Mouse (Mus musculus) urinary bladder, postnatal 36 days (tissue): ENCODE results near the gene Vmn1r50.
"Not testable (repeated sequence)": the region's sequence is repeated elsewhere in the genome, so short reads cannot be mapped to it uniquely, and the experiment has no call there.

Experiments
- DNase-seq, 2 experiments: peaks; one replicate each; pipeline ENCODE4 v3.0.0; 2022; ENCODE audit warnings: low spot score in 2 of 2, mixed read lengths in 1 of 2

Vmn1r50 gene

DNA sequence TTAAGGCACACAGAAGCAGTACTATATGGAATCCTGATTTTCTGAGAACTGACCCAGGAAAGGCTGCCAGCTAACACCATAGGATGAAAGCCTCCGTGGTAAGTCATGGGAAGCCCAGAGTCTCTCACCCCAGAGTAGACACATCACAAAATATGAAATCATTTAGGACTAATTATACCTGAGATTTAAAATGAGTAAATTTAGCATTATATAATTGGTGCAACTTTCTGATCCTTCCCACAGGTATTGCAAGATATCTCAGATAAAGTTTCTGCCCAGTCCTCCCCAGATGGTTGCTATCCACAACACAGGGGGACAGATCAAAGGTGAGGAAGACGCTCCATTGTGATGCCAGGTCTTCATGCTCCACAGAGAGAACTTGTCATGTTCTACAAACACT lies at the start of gene Vmn1r50:
Vmn1r50 (plus strand) TSS at position 301 of the 400 bp plus-strand sequence.
- no peak for DNase-seq

DNA sequence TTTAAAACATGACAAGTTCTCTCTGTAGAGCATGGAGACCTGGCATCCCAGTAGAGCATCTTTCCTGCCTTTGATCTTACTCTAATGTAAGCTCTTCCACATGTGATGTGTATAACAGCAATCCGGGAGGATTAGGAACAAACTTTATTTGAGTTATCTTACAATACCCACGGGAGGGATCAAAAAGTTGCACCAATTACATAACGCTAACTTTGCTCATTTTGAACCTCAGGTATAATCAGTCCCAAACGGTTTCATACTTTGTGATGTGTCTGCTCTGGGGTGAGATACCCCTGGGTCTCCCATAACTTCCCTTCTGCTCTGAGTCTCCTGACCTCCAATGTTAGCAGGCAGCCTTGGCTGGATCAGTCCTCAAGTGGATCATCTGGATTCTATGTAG lies 22.8 kb upstream of the Vmn1r50 start, which contains the start of gene Vmn1r49:
Vmn1r49 (minus strand) TSS at position 101 of the 400 bp plus-strand sequence.
- no peak for DNase-seq

DNA sequence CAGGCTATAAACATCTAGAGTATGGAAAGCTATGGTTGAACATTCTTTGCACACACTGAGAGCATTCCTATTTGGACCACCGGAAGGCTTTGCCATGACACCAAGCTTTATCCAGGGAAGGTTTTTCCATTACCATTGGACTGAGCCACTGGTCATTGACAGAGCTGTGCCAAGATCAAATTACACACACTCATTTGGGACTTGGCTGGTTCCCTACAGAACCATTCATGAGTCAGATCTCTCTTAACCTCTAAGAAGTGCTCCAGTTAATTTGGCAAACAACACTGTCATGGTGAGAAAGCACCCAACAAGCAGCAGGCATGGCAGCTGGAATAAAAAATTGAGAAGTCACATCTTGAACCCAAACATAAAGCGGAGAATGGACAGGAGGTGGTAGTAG lies 664 bp upstream of the Vmn1r50 start:
- DNase-seq, result no peak

GRCm38 (mm10) chr6:90122296-90122695 lies 21.1 kb downstream of the Vmn1r50 start, which contains the start of gene Vmn1r51:
Gene Vmn1r51 (plus strand): TSS chr6:90122596.
- DNase-seq, result not testable (repeated sequence)
